Mouse (Mus musculus): ENCODE results near the gene Naa16. TPM values are rescaled to one million over a fixed set of nuclear protein-coding genes. Genes with fewer than 3 reads are reported as not detected.

The Naa16 gene
- polyA plus RNA-seq, 1 experiment from 2014 or later: 21.3 TPM

DNA sequence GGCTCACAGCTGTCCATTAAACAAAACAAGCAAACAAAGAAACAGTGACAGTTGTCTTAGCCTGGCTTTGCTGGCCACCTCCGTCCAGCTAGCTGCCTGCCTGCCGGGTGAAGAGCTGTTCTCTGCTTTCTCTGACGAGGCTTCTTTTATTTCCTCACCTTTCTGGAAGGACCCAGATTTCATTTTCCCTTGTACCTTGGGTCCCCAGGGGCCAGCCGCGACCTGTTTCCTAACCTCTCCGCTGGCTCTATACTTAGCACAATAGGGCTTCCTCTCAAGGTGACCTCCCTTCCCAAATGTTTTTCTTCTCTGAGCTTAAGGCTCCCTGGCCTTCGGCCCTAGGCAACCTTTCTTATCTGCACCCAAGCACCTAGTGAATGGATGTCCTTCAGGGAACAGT, 112.7 kb downstream of the Naa16 start:
- Histone ChIP-seq H3K4me3 (ENCODE audit: low read depth, low read length) (no peak overlapping the region), H3K36me3 (ENCODE audit: control insufficient read depth, insufficient read depth) (no peaks in the 10 kb centered on the region), H3K27me3 (ENCODE audit: control insufficient read depth, insufficient read depth, low read depth, low read length) (no peaks in the 10 kb centered on the region), H3K9ac (ENCODE audit: low read depth, low read length) (no peak overlapping the region), H3K9me3 (replicated peaks; ENCODE audit: control insufficient read depth, low read length) (no peaks in the 10 kb centered on the region), H3K27ac (ENCODE audit: low read length) (no peak overlapping the region), H3K4me2 (ENCODE audit: low read depth, low read length) (no peak overlapping the region), H3K4me1 (ENCODE audit: control insufficient read depth, low read depth, low read length) (peaks cover 10% of the 10 kb centered on the region)
- WGBS (ENCODE audit: insufficient replicate concordance): 58% methylated on average over 7 of the region's 7 CpGs
- ATAC-seq (ENCODE audit: low read depth): no peak

DNA sequence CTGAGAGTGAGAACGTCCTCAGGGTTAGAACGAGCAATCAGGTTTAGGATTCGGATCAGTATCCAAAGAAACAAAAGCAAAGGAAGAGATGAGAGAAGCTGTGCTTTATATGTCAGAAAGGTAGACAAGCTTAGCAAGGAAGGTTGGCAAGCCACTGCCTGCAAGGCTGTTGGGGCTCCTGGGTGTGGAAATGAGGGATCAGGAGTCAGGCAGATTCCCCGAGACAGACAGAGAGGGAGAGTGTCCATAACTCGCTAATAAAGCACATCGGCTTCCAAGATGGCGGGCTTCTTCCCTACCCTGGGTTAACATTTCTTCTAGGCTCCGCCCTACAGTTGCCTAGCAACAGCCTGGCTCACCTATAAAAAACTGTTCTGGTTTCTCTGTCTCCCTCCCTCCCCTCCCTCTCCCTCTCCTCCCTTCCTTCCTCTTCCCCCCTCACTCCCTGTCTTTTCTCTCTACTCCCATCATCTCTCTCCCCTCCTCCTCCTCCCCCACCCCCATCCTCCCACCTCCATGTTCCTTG, 114.6 kb downstream of the Naa16 start:
- H3K36me3 ChIP-seq (ENCODE audit: control insufficient read depth, insufficient read depth): no peaks in the 10 kb centered on the region
- no peak for ATAC-seq (ENCODE audit: low read depth)
- no peaks in the 10 kb centered on the region for H3K27me3 ChIP-seq (ENCODE audit: control insufficient read depth, insufficient read depth, low read depth, low read length)
- H3K4me2 ChIP-seq (ENCODE audit: low read depth, low read length): no peak overlapping the region
- H3K4me3 ChIP-seq (ENCODE audit: low read depth, low read length): no peak overlapping the region
- WGBS (ENCODE audit: insufficient replicate concordance): 75% methylated on average over 8 of the region's 8 CpGs
- H3K4me1 ChIP-seq (ENCODE audit: control insufficient read depth, low read depth, low read length): no peaks in the 10 kb centered on the region
- no peak overlapping the region for H3K9ac ChIP-seq (ENCODE audit: low read depth, low read length)
- H3K9me3 ChIP-seq (replicated peaks; ENCODE audit: control insufficient read depth, low read length): no peaks in the 10 kb centered on the region
- H3K27ac ChIP-seq (ENCODE audit: low read length): no peak overlapping the region

DNA sequence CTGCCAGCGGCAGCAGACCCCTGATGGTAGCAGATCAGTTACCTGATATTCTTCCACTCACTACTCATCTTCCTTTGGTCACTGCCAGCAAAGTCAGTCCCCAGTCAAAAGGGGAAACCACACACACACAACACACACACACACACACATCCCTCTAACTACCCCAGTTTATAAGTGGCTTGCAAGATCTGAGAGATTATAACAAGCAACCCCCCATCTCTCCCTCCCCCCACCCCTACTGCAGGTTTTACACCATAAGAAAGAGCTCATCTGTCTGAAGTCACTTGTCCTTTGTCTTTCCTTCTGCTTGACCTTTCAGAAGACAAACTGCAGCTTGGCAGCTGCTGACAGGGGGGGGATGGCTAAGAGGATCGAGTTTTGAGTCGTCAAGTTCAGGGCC, 115.1 kb downstream of the Naa16 start:
- ATAC-seq (ENCODE audit: low read depth): no peak
- no peaks in the 10 kb centered on the region for H3K36me3 ChIP-seq (ENCODE audit: control insufficient read depth, insufficient read depth)
- H3K4me1 ChIP-seq (ENCODE audit: control insufficient read depth, low read depth, low read length): no peaks in the 10 kb centered on the region
- WGBS (ENCODE audit: insufficient replicate concordance): 43% methylated on average over 3 of the region's 3 CpGs
- no peak overlapping the region for H3K4me2 ChIP-seq (ENCODE audit: low read depth, low read length)
- H3K27ac ChIP-seq (ENCODE audit: low read length): no peak overlapping the region
- no peak overlapping the region for H3K9ac ChIP-seq (ENCODE audit: low read depth, low read length)
- no peaks in the 10 kb centered on the region for H3K9me3 ChIP-seq (replicated peaks; ENCODE audit: control insufficient read depth, low read length)
- H3K27me3 ChIP-seq (ENCODE audit: control insufficient read depth, insufficient read depth, low read depth, low read length): no peaks in the 10 kb centered on the region
- no peak overlapping the region for H3K4me3 ChIP-seq (ENCODE audit: low read depth, low read length)

Other genes starting within 250 kb of the Naa16 start
- not detected in 2 replicates for gene Zfp957, start 143.4 kb downstream of the Naa16 start, polyA plus RNA-seq (2015; fragmentation: Nextera tagmentation; extraction: Ambion mirVana)
- gene Rgcc, start 89.1 kb downstream of the Naa16 start, polyA plus RNA-seq (2015; fragmentation: Nextera tagmentation; extraction: Ambion mirVana): 237 and 262 TPM in 2 replicates
- gene Mtrf1, start 7.0 kb upstream of the Naa16 start, polyA plus RNA-seq (2015; fragmentation: Nextera tagmentation; extraction: Ambion mirVana): 3.5 and 4.3 TPM in 2 replicates
- 3.2 and 3.4 TPM in 2 replicates for gene Kbtbd7, start 35.7 kb upstream of the Naa16 start, polyA plus RNA-seq (2015; fragmentation: Nextera tagmentation; extraction: Ambion mirVana)
- gene Kbtbd6, start 61.1 kb upstream of the Naa16 start, polyA plus RNA-seq (2015; fragmentation: Nextera tagmentation; extraction: Ambion mirVana): 2.5 and 2.9 TPM in 2 replicates
- 7.8 and 8.8 TPM in 2 replicates for gene Elf1, start 90.4 kb upstream of the Naa16 start, polyA plus RNA-seq (2015; fragmentation: Nextera tagmentation; extraction: Ambion mirVana)
- gene Wbp4, start 90.7 kb upstream of the Naa16 start, polyA plus RNA-seq (2015; fragmentation: Nextera tagmentation; extraction: Ambion mirVana): 13.0 and 13.1 TPM in 2 replicates
- 30.5 and 31.3 TPM in 2 replicates for gene Sugt1, start 196.9 kb upstream of the Naa16 start, polyA plus RNA-seq (2015; fragmentation: Nextera tagmentation; extraction: Ambion mirVana)